Mouse (Mus musculus) erythroblast, embryonic 14.5 days (primary cell): ENCODE results near the gene Spdye4c.

Experiments used
- GATA1 ChIP-seq: IDR thresholded peaks from 2 replicates; pipeline ENCODE4 v1.6.1; 2012; ENCODE audit warnings: low read length, inconsistent platforms, mixed read lengths
- TAL1 ChIP-seq: IDR thresholded peaks from 3 replicates; pipeline ENCODE4 v1.6.1; 2012; ENCODE audit warnings: low read length, inconsistent platforms, mixed read lengths

GRCm38 (mm10) chr2:128552080-128552791 is 38.8 kb upstream of the Spdye4c start:
- TF ChIP-seq GATA1 (no peak), TAL1 (no peak)
